Mouse (Mus musculus): ENCODE data around the gene Mthfd1. TPM values are rescaled to one million over a fixed set of nuclear protein-coding genes. Genes with fewer than 3 reads are reported as not detected.

The Mthfd1 gene
- total and polyA plus RNA-seq, 3 experiments: 208 to 231 TPM; not detected in 1

GRCm38 (mm10) chr12:76311227-76311626 lies 56.1 kb downstream of the Mthfd1 start:
- no peak for DNase-seq (ENCODE audit: low read depth, low spot score)
- H3K27ac ChIP-seq (ENCODE audit: control insufficient read depth, low read depth, low read length): no peak overlapping the region
- H3K4me1 ChIP-seq (ENCODE audit: control insufficient read depth in 1 of 2, insufficient read depth in 2 of 2, low read length in 2 of 2): peaks cover 0 to 3% of the 10 kb centered on the region in 2 experiments; a peak in 2 of 4 replicates
- TF ChIP-seq MAZ (IDR thresholded peaks at IDR 0.05; ENCODE audit: low read depth, low read length) (no peak), ZMIZ1 (IDR thresholded peaks at IDR 0.05; ENCODE audit: low read depth, low read length) (no peak), MAFK (IDR thresholded peaks at IDR 0.05; ENCODE audit: borderline replicate concordance, low read depth, low read length) (no peak), UBTF (IDR thresholded peaks at IDR 0.05; ENCODE audit: borderline replicate concordance, insufficient read depth, low read depth, low read length) (no peak), MYB (IDR thresholded peaks at IDR 0.05; ENCODE audit: low read depth, low read length) (no peak), GATA1 (IDR thresholded peaks at IDR 0.05; ENCODE audit: low read depth, low read length) (no peak), CHD2 (IDR thresholded peaks at IDR 0.05; ENCODE audit: low read length) (no peak), TAL1 (IDR thresholded peaks at IDR 0.05; ENCODE audit: low read length) (no peak), BHLHE40 (IDR thresholded peaks at IDR 0.05; ENCODE audit: borderline replicate concordance, low read depth, low read length) (no peak), TBP (IDR thresholded peaks at IDR 0.05; ENCODE audit: low read depth, low read length) (no peak), EP300 (IDR thresholded peaks at IDR 0.05; ENCODE audit: low read depth in 1 of 2, low read length in 2 of 2) (no peak), ZC3H11A (IDR thresholded peaks at IDR 0.05; ENCODE audit: low read depth, low read length) (no peak), KAT2A (conservative IDR thresholded peaks at IDR 0.05; ENCODE audit: low read depth, low read length) (no peak), SMC3 (IDR thresholded peaks at IDR 0.05; ENCODE audit: low read depth, low read length) (no peak)
- H3K36me3 ChIP-seq (ENCODE audit: control insufficient read depth in 1 of 2, insufficient read depth in 2 of 2, low read length in 2 of 2): peaks cover 14 to 24% of the 10 kb centered on the region in 2 experiments
- H3K27me3 ChIP-seq (ENCODE audit: control insufficient read depth in 1 of 2, insufficient read depth in 2 of 2, low read length in 2 of 2): no peaks in the 10 kb centered on the region
- no peaks in the 10 kb centered on the region for H3K9me3 ChIP-seq (replicated peaks; ENCODE audit: insufficient read depth, low read length)
- H3K4me3 ChIP-seq (ENCODE audit: control insufficient read depth in 1 of 2, insufficient read depth in 1 of 2, low read depth in 2 of 2, low read length in 2 of 2): no peak overlapping the region
- no peaks in the 10 kb centered on the region for H3K79me2 ChIP-seq (ENCODE audit: control insufficient read depth, insufficient read depth, low read length, poor library complexity)
- H3K9ac ChIP-seq (ENCODE audit: control insufficient read depth, low read depth, low read length, poor library complexity, severe bottlenecking): no peak overlapping the region

- peaks cover 18 to 23% of the 10 kb centered on the region in 2 experiments for H3K36me3 ChIP-seq (ENCODE audit: control insufficient read depth in 1 of 2, insufficient read depth in 2 of 2, low read length in 2 of 2)
- H3K27me3 ChIP-seq (ENCODE audit: control insufficient read depth in 1 of 2, insufficient read depth in 2 of 2, low read length in 2 of 2): no peaks in the 10 kb centered on the region
- H3K79me2 ChIP-seq (ENCODE audit: control insufficient read depth, insufficient read depth, low read length, poor library complexity): no peaks in the 10 kb centered on the region
Observed at GRCm38 (mm10) chr12:76311951-76312350, 56.9 kb downstream of the Mthfd1 start.

More at GRCm38 (mm10) chr12:76311951-76312350, 56.9 kb downstream of the Mthfd1 start:
- no peak overlapping the region for H3K4me3 ChIP-seq (ENCODE audit: control insufficient read depth in 1 of 2, insufficient read depth in 1 of 2, low read depth in 2 of 2, low read length in 2 of 2)
- H3K9ac ChIP-seq (ENCODE audit: control insufficient read depth, low read depth, low read length, poor library complexity, severe bottlenecking): no peak overlapping the region
- H3K9me3 ChIP-seq (replicated peaks; ENCODE audit: insufficient read depth, low read length): no peaks in the 10 kb centered on the region
- TF ChIP-seq E2F4 (IDR thresholded peaks at IDR 0.05; ENCODE audit: borderline replicate concordance, low read depth, low read length): no peak
- no peak for TF ChIP-seq ZKSCAN1 (IDR thresholded peaks at IDR 0.05; ENCODE audit: low read depth, low read length)
- TF ChIP-seq ZC3H11A (IDR thresholded peaks at IDR 0.05; ENCODE audit: low read depth, low read length): no peak
- TF ChIP-seq SIN3A (IDR thresholded peaks at IDR 0.05; ENCODE audit: low read length): no peak
- no peak for TF ChIP-seq UBTF (IDR thresholded peaks at IDR 0.05; ENCODE audit: borderline replicate concordance, insufficient read depth, low read depth, low read length)
- TF ChIP-seq BHLHE40 (IDR thresholded peaks at IDR 0.05; ENCODE audit: borderline replicate concordance, low read depth, low read length): no peak
- TF ChIP-seq TAL1 (IDR thresholded peaks at IDR 0.05; ENCODE audit: low read length): no peak
- no peak for TF ChIP-seq EP300 (IDR thresholded peaks at IDR 0.05; ENCODE audit: low read depth in 1 of 2, low read length in 2 of 2)
- no peak for TF ChIP-seq MEF2A (IDR thresholded peaks at IDR 0.05; ENCODE audit: extremely low read depth, insufficient replicate concordance, low read depth, low read length, poor library complexity, severe bottlenecking)
- TF ChIP-seq SMC3 (IDR thresholded peaks at IDR 0.05; ENCODE audit: low read depth, low read length): no peak
- no peak for TF ChIP-seq POLR2A (IDR thresholded peaks at IDR 0.05; ENCODE audit: control insufficient read depth in 1 of 2, insufficient read depth in 1 of 2, low read depth in 1 of 2, low read length in 2 of 2, poor library complexity in 1 of 2)
- TF ChIP-seq RAD21 (IDR thresholded peaks at IDR 0.05; ENCODE audit: low read depth, low read length): no peak
- no peak for TF ChIP-seq RCOR1 (IDR thresholded peaks at IDR 0.05; ENCODE audit: low read depth, low read length)
- no peak for TF ChIP-seq TBP (IDR thresholded peaks at IDR 0.05; ENCODE audit: low read depth, low read length)
- TF ChIP-seq MYB (IDR thresholded peaks at IDR 0.05; ENCODE audit: low read depth, low read length): no peak
- no peak for TF ChIP-seq POLR2AphosphoS2 (IDR thresholded peaks at IDR 0.05; ENCODE audit: low read length)
- no peak for TF ChIP-seq CHD1 (IDR thresholded peaks at IDR 0.05; ENCODE audit: low read depth, low read length)
- H3K4me1 ChIP-seq (ENCODE audit: control insufficient read depth in 1 of 2, insufficient read depth in 2 of 2, low read length in 2 of 2): peaks cover 0 to 8% of the 10 kb centered on the region in 2 experiments; a peak in 2 of 4 replicates
- no peak overlapping the region for H3K27ac ChIP-seq (ENCODE audit: control insufficient read depth, low read depth, low read length)
- no peak for DNase-seq (ENCODE audit: low read depth, low spot score)

Measured in MEL (cell line).